Mouse (Mus musculus): ENCODE results near the gene Prrc2a.

Gene Prrc2a

DNA sequence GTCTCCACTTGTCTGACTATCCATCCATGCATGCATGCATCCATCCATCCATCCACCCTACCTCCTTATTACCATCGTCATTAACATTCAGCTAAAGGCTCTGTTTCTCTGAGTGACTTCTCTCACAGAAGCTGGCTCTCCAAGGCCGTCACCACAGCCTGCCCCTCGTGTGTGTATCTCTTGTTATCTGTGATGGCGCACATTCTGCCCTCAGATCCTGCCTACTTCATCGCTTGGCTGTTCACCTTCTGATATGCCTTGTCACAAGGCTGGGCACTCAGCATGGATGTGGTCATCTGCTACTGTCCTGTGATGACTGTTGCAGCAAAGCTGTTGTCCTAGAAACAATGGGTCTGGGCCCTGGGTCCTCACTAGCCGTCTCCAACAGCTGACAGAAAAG, 59.9 kb downstream of the Prrc2a start:
- DNase-seq (ENCODE audit: low spot score in 2 of 2) = no peak

DNA sequence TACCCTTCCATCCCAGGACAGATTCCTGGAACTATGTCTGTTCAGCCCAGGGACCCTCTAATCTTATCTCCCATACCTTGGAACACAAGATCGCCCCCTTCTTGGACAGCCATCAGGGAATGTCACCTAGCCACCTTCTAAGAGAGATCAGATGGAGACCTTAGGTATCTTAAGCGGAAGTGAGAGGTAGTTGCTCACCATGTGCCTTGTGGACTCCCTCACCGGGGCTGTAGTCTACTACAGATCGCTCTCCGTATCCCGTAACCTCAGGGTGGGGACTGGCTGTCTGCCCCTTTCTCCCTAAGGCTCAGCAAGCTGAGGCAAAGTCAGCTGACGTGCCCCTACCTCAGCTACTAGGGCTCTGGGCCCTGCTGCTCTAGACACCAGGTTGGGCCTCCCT, 60.6 kb downstream of the Prrc2a start:
- no peak for DNase-seq (ENCODE audit: low spot score in 2 of 2)

DNA sequence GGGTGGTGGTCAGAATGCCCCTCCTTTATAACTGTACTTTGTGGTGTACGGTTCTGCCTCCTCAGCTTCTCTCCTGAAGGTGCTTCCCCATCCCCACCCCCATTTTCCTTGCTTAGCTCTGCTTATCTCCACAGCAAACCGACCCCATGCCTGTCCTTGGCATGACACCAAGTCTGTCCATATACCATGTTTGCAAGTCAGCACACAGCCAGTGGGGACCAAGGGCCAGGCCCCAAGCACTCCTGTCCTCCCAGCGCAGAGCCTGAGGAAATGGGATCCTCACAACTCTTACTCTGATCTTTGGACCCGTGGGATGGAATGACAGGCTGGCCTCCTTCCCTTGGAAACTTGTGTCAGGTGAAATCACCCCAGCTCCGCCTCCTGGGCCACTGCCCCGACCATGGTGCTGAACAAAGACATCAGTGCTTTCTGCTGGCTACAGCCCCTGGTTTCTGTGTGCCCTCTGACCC, 61.4 kb downstream of the Prrc2a start:
- no peak for DNase-seq (ENCODE audit: low spot score in 2 of 2)

DNA sequence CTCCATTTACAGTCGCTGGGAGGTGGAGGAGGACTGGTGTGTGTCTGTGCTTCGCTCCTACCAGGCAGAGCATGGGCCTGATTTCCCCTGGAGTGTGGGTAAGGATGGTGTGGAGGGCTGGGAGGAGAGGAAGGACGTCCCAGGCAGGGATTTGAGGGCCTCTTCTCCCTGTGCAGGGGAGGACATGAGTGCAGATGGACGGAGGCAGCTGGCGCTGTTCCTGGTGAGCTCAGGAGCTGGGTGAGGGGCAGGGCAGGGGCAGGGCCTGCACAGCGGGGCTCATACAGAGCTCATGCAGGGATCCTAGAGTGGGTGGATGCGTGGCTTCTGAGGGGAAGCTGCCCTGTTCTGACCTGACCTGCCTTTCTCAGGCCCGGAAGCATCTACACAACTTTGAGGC, 62.4 kb downstream of the Prrc2a start:
- no peak for DNase-seq (ENCODE audit: low spot score in 2 of 2)

DNA sequence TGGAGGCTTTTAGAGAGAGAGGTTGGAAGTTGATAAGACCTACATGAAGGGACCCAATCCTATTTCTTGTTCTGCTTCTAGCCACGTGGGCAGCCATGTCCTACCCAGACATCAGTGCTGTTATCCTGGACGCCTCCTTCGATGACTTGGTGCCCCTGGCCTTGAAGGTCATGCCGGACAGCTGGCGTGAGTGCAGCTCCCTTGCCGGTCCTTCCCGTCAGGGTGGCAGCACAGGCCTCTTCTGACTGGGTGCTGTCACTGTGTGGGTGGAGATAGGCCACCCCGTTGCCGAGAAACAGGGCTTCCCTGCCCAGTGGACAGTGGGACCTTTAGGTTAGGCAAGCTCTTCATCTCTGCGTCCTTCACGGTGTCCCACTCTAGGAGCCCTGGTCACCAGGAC, 63.5 kb downstream of the Prrc2a start:
- DNase-seq (ENCODE audit: low spot score in 2 of 2) = no peak

DNA sequence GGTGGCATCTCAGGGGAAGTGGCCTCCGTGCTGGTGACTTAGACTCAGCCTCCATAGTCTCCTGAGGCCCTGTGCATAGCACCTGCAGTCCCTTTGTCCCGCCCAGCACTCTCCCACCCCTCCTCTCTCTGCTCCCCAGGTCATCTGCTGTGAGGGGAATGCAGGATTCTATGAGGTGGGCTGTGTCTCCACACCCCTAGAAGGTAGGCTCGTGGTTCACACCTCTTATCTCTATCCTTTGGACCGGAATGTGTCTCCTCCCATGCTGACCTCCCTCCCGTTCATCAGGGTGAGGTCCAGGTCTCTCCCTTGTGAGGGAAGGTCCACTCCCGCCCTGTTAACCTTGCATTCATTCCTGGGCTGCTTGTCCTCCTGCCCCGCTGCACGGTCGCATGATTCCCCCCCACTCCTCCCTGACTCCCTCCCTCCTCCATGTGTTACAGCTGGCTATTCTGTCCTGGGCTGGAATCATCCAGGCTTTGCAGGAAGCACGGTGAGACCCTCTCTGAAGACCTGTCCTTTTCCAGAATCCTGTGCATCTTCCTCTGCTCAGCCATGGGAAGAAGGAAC, 64.4 kb downstream of the Prrc2a start:
- DNase-seq (ENCODE audit: low spot score in 2 of 2) = no peak
